Mouse (Mus musculus) megakaryocyte, embryonic 14.5 days (primary cell): ENCODE results near the gene Fdxr.

Experiments used
- FLI1 ChIP-seq: IDR thresholded peaks from 2 replicates; pipeline ENCODE4 v1.6.1; 2012; ENCODE audit warnings: low read length, inconsistent platforms, mixed read lengths
- GATA1 ChIP-seq: IDR thresholded peaks from 3 replicates; pipeline ENCODE4 v1.6.1; 2012; ENCODE audit warnings: mixed read lengths, low read length, inconsistent platforms, borderline replicate concordance

DNA sequence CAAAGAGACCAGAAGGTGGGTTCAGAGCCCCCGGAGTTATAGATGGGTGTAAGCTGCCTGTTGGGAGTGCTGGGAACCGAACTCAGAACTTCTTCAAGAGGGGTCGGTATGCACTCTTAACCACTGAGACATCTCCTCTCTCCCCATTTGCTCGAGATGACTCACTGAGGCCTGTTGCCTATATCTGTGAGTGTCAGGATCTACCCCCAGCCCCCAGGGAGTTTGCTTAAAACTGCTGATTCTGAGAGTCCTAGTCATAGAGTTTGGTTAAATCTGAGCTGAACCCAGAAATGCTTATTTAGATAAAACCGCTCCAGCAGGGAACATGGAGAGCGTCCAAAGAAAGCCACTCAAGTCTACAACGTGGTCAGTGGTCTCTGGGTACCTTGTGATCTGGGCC, 2.7 kb downstream of the Fdxr start:
- TF ChIP-seq GATA1 (no peak), FLI1 (no peak)
